In genomic region chr10:56379720-56380119, GRCm38 (mm10) we compare ENCODE assay signal across 9 mouse cellular contexts. TPM values are rescaled to one million over a fixed set of nuclear protein-coding genes. Genes with fewer than 3 reads are reported as not detected.
DNase-seq lines count a peak whose midpoint lies in the region; ATAC-seq and TF ChIP-seq lines count a peak whose summit lies in the region.
"Had no signal": no experiment of that assay in that cellular context is flagged by ENCODE, and none has a peak within 500 bp of the region (broad histone marks: within the 10 kb centered on the region; RNA-seq: fewer than 3 reads in every experiment).

No protein-coding gene starts in this region.

- peak overlapping the region; percentile 81 for H3K9ac ChIP-seq in heart, embryonic 11.5 days (ENCODE audit: low read depth, low read length)
- H3K9ac ChIP-seq in heart, postnatal 0 days (replicated peaks; ENCODE audit: low read depth, low read length) = peak overlapping the region; percentile 95
- peak overlapping the region; percentile 15; the same call in 1 of the 2 replicates for H3K9ac ChIP-seq in midbrain, embryonic 11.5 days (ENCODE audit: low read length)

- intact Hi-C loops in left cerebral cortex, postnatal 25 days (cut with DNase I) = loop anchor here (5.0 to 10.0 kb wide), 4 partner anchors 163 to 465 kb away; no protein-coding TSS in a partner anchor

- H3K27me3 ChIP-seq in heart, embryonic 11.5 days (ENCODE audit: control insufficient read depth, insufficient read depth, low read length) = no peaks in the 10 kb centered on the region
- H3K27me3 ChIP-seq in heart, postnatal 0 days (ENCODE audit: control insufficient read depth, insufficient read depth, low read length) = no peaks in the 10 kb centered on the region
- no peaks in the 10 kb centered on the region for H3K27me3 ChIP-seq in midbrain, embryonic 11.5 days (ENCODE audit: control insufficient read depth, insufficient read depth, low read length)

- no peak for DNase-seq in heart, postnatal 4 days
- peak; percentile 52 for DNase-seq in heart, postnatal 0 days (ENCODE audit: low spot score)
- DNase-seq in midbrain, embryonic 11.5 days (ENCODE audit: low spot score, missing footprints) = peak; percentile 88
- no peak for DNase-seq in urinary bladder, postnatal 36 days (ENCODE audit: low spot score in 2 of 2)
- DNase-seq in left cerebral cortex, postnatal 25 days (ENCODE audit: low spot score in 2 of 2) = no peak
- DNase-seq: liver, embryonic 13.5 days had no signal

- peak overlapping the region; percentile 74; the same call in 1 of the 2 replicates for H3K27ac ChIP-seq in heart, embryonic 11.5 days (ENCODE audit: low read depth, low read length)
- peak overlapping the region; percentile 84; the same call in 1 of the 2 replicates for H3K27ac ChIP-seq in cortical plate, adult 2 months (ENCODE audit: insufficient read depth, low read length)
- H3K27ac ChIP-seq in heart, postnatal 0 days (ENCODE audit: low read depth) = peak overlapping the region; percentile 97
- H3K27ac ChIP-seq in midbrain, embryonic 11.5 days (ENCODE audit: low read depth, low read length) = no peak overlapping the region
- H3K27ac ChIP-seq: liver, embryonic 13.5 days had no signal

- no peak for TF ChIP-seq CTCF in cortical plate, adult 2 months (IDR thresholded peaks at IDR 0.05; ENCODE audit: extremely low read depth, insufficient read depth, low read length)
- no peak for TF ChIP-seq CTCF in heart, postnatal 0 days (IDR thresholded peaks at IDR 0.05; ENCODE audit: low read depth)

- no peaks in the 10 kb centered on the region for H3K9me3 ChIP-seq in heart, embryonic 11.5 days (replicated peaks; ENCODE audit: control insufficient read depth, low read length)
- H3K9me3 ChIP-seq in heart, postnatal 0 days (replicated peaks; ENCODE audit: control insufficient read depth, low read length) = no peaks in the 10 kb centered on the region
- H3K9me3 ChIP-seq in midbrain, embryonic 11.5 days (ENCODE audit: control insufficient read depth, low read length) = no peaks in the 10 kb centered on the region
- H3K9me3 ChIP-seq: liver, embryonic 13.5 days had no signal

- H3K4me1 ChIP-seq in heart, embryonic 11.5 days (ENCODE audit: control insufficient read depth, insufficient read depth, low read length) = 0 out of 2 replicates have a peak, but pooled peaks cover 7% of the 10 kb centered on the region
- H3K4me1 ChIP-seq in cortical plate, adult 2 months (ENCODE audit: control insufficient read depth, insufficient read depth, low read length) = no peaks in the 10 kb centered on the region
- no peaks in the 10 kb centered on the region for H3K4me1 ChIP-seq in heart, postnatal 0 days (ENCODE audit: control insufficient read depth, insufficient read depth)
- H3K4me1 ChIP-seq in midbrain, embryonic 11.5 days (ENCODE audit: control insufficient read depth, insufficient read depth, low read length) = peaks cover 11% of the 10 kb centered on the region

- peak overlapping the region; percentile 65 for H3K4me2 ChIP-seq in heart, embryonic 11.5 days
- peak overlapping the region; percentile 70 for H3K4me2 ChIP-seq in heart, postnatal 0 days (ENCODE audit: low read depth, low read length)
- H3K4me2 ChIP-seq in midbrain, embryonic 11.5 days = peak overlapping the region; percentile 76

- H3K36me3 ChIP-seq in heart, embryonic 11.5 days (ENCODE audit: control insufficient read depth, insufficient read depth, low read length) = no peaks in the 10 kb centered on the region
- H3K36me3 ChIP-seq in heart, postnatal 0 days (replicated peaks; ENCODE audit: control insufficient read depth, insufficient read depth, low read length) = no peaks in the 10 kb centered on the region
- no peaks in the 10 kb centered on the region for H3K36me3 ChIP-seq in midbrain, embryonic 11.5 days (ENCODE audit: control insufficient read depth, insufficient read depth, low read length)
- H3K36me3 ChIP-seq: liver, embryonic 13.5 days had no signal

- TF ChIP-seq POLR2A in cortical plate, adult 2 months (IDR thresholded peaks at IDR 0.05; ENCODE audit: extremely low read depth, insufficient read depth, low read length) = no peak

- 10% methylated on average over 7 of the region's 7 CpGs for WGBS in heart, embryonic 11.5 days (ENCODE audit: insufficient replicate concordance)
- 10% methylated on average over 7 of the region's 7 CpGs for WGBS in heart, postnatal 0 days
- WGBS in midbrain, embryonic 11.5 days = 6% methylated on average over 7 of the region's 7 CpGs

- H3K4me3 ChIP-seq in heart, embryonic 11.5 days (ENCODE audit: low read depth, low read length) = peak overlapping the region; percentile 74
- peak overlapping the region; percentile 15; the same call in 1 of the 2 replicates for H3K4me3 ChIP-seq in cortical plate, adult 2 months (ENCODE audit: insufficient read depth, low read length)
- peak overlapping the region; percentile 86 for H3K4me3 ChIP-seq in heart, postnatal 0 days (ENCODE audit: low read depth, low read length)
- peak overlapping the region; percentile 51 for H3K4me3 ChIP-seq in midbrain, embryonic 11.5 days (ENCODE audit: low read depth, low read length)

- ATAC-seq in heart, embryonic 11.5 days (replicated peaks; ENCODE audit: insufficient number of reproducible peaks, low FRiP score, low TSS enrichment) = no peak
- ATAC-seq in heart, postnatal 0 days (ENCODE audit: insufficient read depth, low read depth) = no peak
- no peak for ATAC-seq in midbrain, embryonic 11.5 days (ENCODE audit: low FRiP score)
- ATAC-seq in activated CD4-positive, CD25-positive, alpha-beta regulatory T cell, adult 4 months = no peak

- no peak for TF ChIP-seq EP300 in heart, postnatal 0 days (IDR thresholded peaks at IDR 0.05; ENCODE audit: low read depth)

RNA-seq across cellular contexts. Expression of gene Gja1, which starts 2.6 kb away (rescaled TPM):
- polyA plus RNA-seq in heart, embryonic 11.5 days (2014; fragmentation: Nextera tagmentation; extraction: Ambion mirVana) = 252 and 291 TPM in 2 replicates
- 100 to 1,000 TPM; 713 to 779 TPM for total RNA-seq in heart, postnatal 4 days (2021)
- 80.5 and 83.2 TPM in 2 replicates for polyA plus RNA-seq in cortical plate, adult 2 months (2012; rRNA removed)
- 198 and 396 TPM in 2 replicates for total RNA-seq in heart, postnatal 0 days (2014; rRNA removed; ENCODE audit: low replicate concordance)
- polyA plus RNA-seq in heart, postnatal 0 days (2015; fragmentation: Nextera tagmentation; extraction: Ambion mirVana) = 579 and 613 TPM in 2 replicates
- polyA plus RNA-seq in midbrain, embryonic 11.5 days (2014; fragmentation: Nextera tagmentation; extraction: Ambion mirVana) = 130 and 147 TPM in 2 replicates
- 100 to 1,000 TPM; 191 to 208 TPM for total RNA-seq in left cerebral cortex, postnatal 25 days (2021)
- polyA plus RNA-seq in activated CD4-positive, CD25-positive, alpha-beta regulatory T cell, adult 4 months (2017; shearing (Covaris generic)) = under 1 TPM in 1 of 2 experiments, not detected in 1; 0.21 TPM

Comparison
In these comparisons a context has a peak if more than half of its experiments do, and no peak if none do; other contexts are left out.
1. DNase-seq: peak in heart, postnatal 0 days (single experiment) and midbrain, embryonic 11.5 days (single experiment); none in heart, postnatal 4 days (single experiment), urinary bladder, postnatal 36 days (0 of 2) and left cerebral cortex, postnatal 25 days (0 of 2).
2. H3K4me3 ChIP-seq: peak in every context shown above with its lines; median percentile 86 in heart, postnatal 0 days; 74 in heart, embryonic 11.5 days; 51 in midbrain, embryonic 11.5 days; 15 in cortical plate, adult 2 months.
3. H3K9ac ChIP-seq: peak in every context shown above with its lines; median percentile 95 in heart, postnatal 0 days; 81 in heart, embryonic 11.5 days; 15 in midbrain, embryonic 11.5 days.
4. RNA of gene Gja1, which starts 2.6 kb away (polyA plus RNA-seq): 579 to 613 TPM in heart, postnatal 0 days, 252 to 291 TPM in heart, embryonic 11.5 days, 130 to 147 TPM in midbrain, embryonic 11.5 days and 80.5 to 83.2 TPM in cortical plate, adult 2 months; 0.21 TPM in activated CD4-positive, CD25-positive, alpha-beta regulatory T cell, adult 4 months; every median in the first group is over 10 times any median in the second.
5. Peak in every context shown above with its lines, with median percentiles within 50 percentile points of each other: H3K4me2 ChIP-seq.